Mouse (Mus musculus): ENCODE data around the gene Kcnk18. TPM values are rescaled to one million over a fixed set of nuclear protein-coding genes. Genes with fewer than 3 reads are reported as not detected.

Gene Kcnk18
- polyA plus RNA-seq, 1 experiment, result not detected

- no peak overlapping the region for H3K27ac ChIP-seq (ENCODE audit: insufficient read depth, low read depth, low read length)
- 48% methylated on average over 7 of the region's 7 CpGs for WGBS
- no peak overlapping the region for H3K4me3 ChIP-seq (ENCODE audit: low read depth, low read length)
- TF ChIP-seq CTCF (IDR thresholded peaks at IDR 0.05; ENCODE audit: extremely low read depth, insufficient read length, insufficient replicate concordance, low read depth, low read length) (no peak), POLR2A (IDR thresholded peaks at IDR 0.05; ENCODE audit: low read depth, low read length) (no peak)
- peaks cover 24% of the 10 kb centered on the region for H3K27me3 ChIP-seq (ENCODE audit: control insufficient read depth, insufficient read depth, low read length)
- peaks cover 6% of the 10 kb centered on the region; the same call in 1 of the 2 replicates for H3K4me1 ChIP-seq (ENCODE audit: control insufficient read depth, insufficient read depth, insufficient read length, low read length)
- no peaks in the 10 kb centered on the region for H3K36me3 ChIP-seq (ENCODE audit: control insufficient read depth, insufficient read depth, low read length)
Observed at GRCm38 (mm10) chr19:59261604-59262003, 42.6 kb downstream of the Kcnk18 start.

GRCm38 (mm10) chr19:59263171-59263570 is 44.2 kb downstream of the Kcnk18 start:
- TF ChIP-seq CTCF (IDR thresholded peaks at IDR 0.05; ENCODE audit: extremely low read depth, insufficient read length, insufficient replicate concordance, low read depth, low read length) (no peak), POLR2A (IDR thresholded peaks at IDR 0.05; ENCODE audit: low read depth, low read length) (no peak)
- Histone ChIP-seq H3K4me1 (ENCODE audit: control insufficient read depth, insufficient read depth, insufficient read length, low read length) (peaks cover 6% of the 10 kb centered on the region; the same call in 1 of the 2 replicates), H3K36me3 (ENCODE audit: control insufficient read depth, insufficient read depth, low read length) (no peaks in the 10 kb centered on the region), H3K4me3 (ENCODE audit: low read depth, low read length) (no peak overlapping the region), H3K27ac (ENCODE audit: insufficient read depth, low read depth, low read length) (no peak overlapping the region), H3K27me3 (ENCODE audit: control insufficient read depth, insufficient read depth, low read length) (peaks cover 24% of the 10 kb centered on the region)
- WGBS, result 83% methylated on average over 9 of the region's 9 CpGs

- Histone ChIP-seq H3K27me3 (ENCODE audit: control insufficient read depth, insufficient read depth, low read length) (peaks cover 21% of the 10 kb centered on the region), H3K4me1 (ENCODE audit: control insufficient read depth, insufficient read depth, insufficient read length, low read length) (peaks cover 6% of the 10 kb centered on the region; the same call in 1 of the 2 replicates), H3K36me3 (ENCODE audit: control insufficient read depth, insufficient read depth, low read length) (no peaks in the 10 kb centered on the region), H3K27ac (ENCODE audit: insufficient read depth, low read depth, low read length) (no peak overlapping the region), H3K4me3 (ENCODE audit: low read depth, low read length) (no peak overlapping the region)
- WGBS, result 84% methylated on average over 9 of the region's 9 CpGs
- TF ChIP-seq POLR2A (IDR thresholded peaks at IDR 0.05; ENCODE audit: low read depth, low read length), result no peak
Observed at GRCm38 (mm10) chr19:59264838-59265532, 46.0 kb downstream of the Kcnk18 start.

- H3K36me3 ChIP-seq (ENCODE audit: control insufficient read depth, insufficient read depth, low read length), result no peaks in the 10 kb centered on the region
- no peak overlapping the region for H3K27ac ChIP-seq (ENCODE audit: insufficient read depth, low read depth, low read length)
- no peak overlapping the region for H3K4me3 ChIP-seq (ENCODE audit: low read depth, low read length)
- WGBS, result 69% methylated on average over 6 of the region's 6 CpGs
- TF ChIP-seq CTCF (IDR thresholded peaks at IDR 0.05; ENCODE audit: extremely low read depth, insufficient read length, insufficient replicate concordance, low read depth, low read length) (no peak), POLR2A (IDR thresholded peaks at IDR 0.05; ENCODE audit: low read depth, low read length) (no peak)
- H3K4me1 ChIP-seq (ENCODE audit: control insufficient read depth, insufficient read depth, insufficient read length, low read length), result peaks cover 3% of the 10 kb centered on the region; the same call in 1 of the 2 replicates
- H3K27me3 ChIP-seq (ENCODE audit: control insufficient read depth, insufficient read depth, low read length), result peaks cover 13% of the 10 kb centered on the region
Observed at GRCm38 (mm10) chr19:59265907-59266306, 46.9 kb downstream of the Kcnk18 start.

- TF ChIP-seq CTCF (IDR thresholded peaks at IDR 0.05; ENCODE audit: extremely low read depth, insufficient read length, insufficient replicate concordance, low read depth, low read length) (no peak), POLR2A (IDR thresholded peaks at IDR 0.05; ENCODE audit: low read depth, low read length) (no peak)
- no peak overlapping the region for H3K4me3 ChIP-seq (ENCODE audit: low read depth, low read length)
- no peaks in the 10 kb centered on the region for H3K27me3 ChIP-seq (ENCODE audit: control insufficient read depth, insufficient read depth, low read length)
- WGBS, result 47% methylated on average over 5 of the region's 5 CpGs
- no peak overlapping the region for H3K27ac ChIP-seq (ENCODE audit: insufficient read depth, low read depth, low read length)
- no peaks in the 10 kb centered on the region for H3K4me1 ChIP-seq (ENCODE audit: control insufficient read depth, insufficient read depth, insufficient read length, low read length)
- H3K36me3 ChIP-seq (ENCODE audit: control insufficient read depth, insufficient read depth, low read length), result no peaks in the 10 kb centered on the region
Observed at GRCm38 (mm10) chr19:59267417-59267963, 48.5 kb downstream of the Kcnk18 start.

- Histone ChIP-seq H3K4me1 (ENCODE audit: control insufficient read depth, insufficient read depth, insufficient read length, low read length) (no peaks in the 10 kb centered on the region), H3K36me3 (ENCODE audit: control insufficient read depth, insufficient read depth, low read length) (no peaks in the 10 kb centered on the region), H3K27me3 (ENCODE audit: control insufficient read depth, insufficient read depth, low read length) (no peaks in the 10 kb centered on the region), H3K4me3 (ENCODE audit: low read depth, low read length) (no peak overlapping the region), H3K27ac (ENCODE audit: insufficient read depth, low read depth, low read length) (no peak overlapping the region)
- TF ChIP-seq CTCF (IDR thresholded peaks at IDR 0.05; ENCODE audit: extremely low read depth, insufficient read length, insufficient replicate concordance, low read depth, low read length), result no peak
- TF ChIP-seq POLR2A (IDR thresholded peaks at IDR 0.05; ENCODE audit: low read depth, low read length), result no peak
- WGBS, result 89% methylated on average over 7 of the region's 7 CpGs
Observed at GRCm38 (mm10) chr19:59273190-59273589, 54.2 kb downstream of the Kcnk18 start.

- H3K36me3 ChIP-seq (ENCODE audit: control insufficient read depth, insufficient read depth, low read length), result no peaks in the 10 kb centered on the region
- H3K27ac ChIP-seq (ENCODE audit: insufficient read depth, low read depth, low read length), result no peak overlapping the region
- 84% methylated on average over 7 of the region's 7 CpGs for WGBS
- no peaks in the 10 kb centered on the region for H3K27me3 ChIP-seq (ENCODE audit: control insufficient read depth, insufficient read depth, low read length)
- no peak for TF ChIP-seq POLR2A (IDR thresholded peaks at IDR 0.05; ENCODE audit: low read depth, low read length)
- TF ChIP-seq CTCF (IDR thresholded peaks at IDR 0.05; ENCODE audit: extremely low read depth, insufficient read length, insufficient replicate concordance, low read depth, low read length), result no peak
- no peak overlapping the region for H3K4me3 ChIP-seq (ENCODE audit: low read depth, low read length)
- no peaks in the 10 kb centered on the region for H3K4me1 ChIP-seq (ENCODE audit: control insufficient read depth, insufficient read depth, insufficient read length, low read length)
Observed at GRCm38 (mm10) chr19:59276354-59276753, 57.3 kb downstream of the Kcnk18 start.

Measured in small intestine, adult 2 months (tissue).